Mouse (Mus musculus): ENCODE data around the gene Socs2.
"Not testable (repeated sequence)": the region's sequence is repeated elsewhere in the genome, so short reads cannot be mapped to it uniquely, and the experiment has no call there.

The Socs2 gene

DNA sequence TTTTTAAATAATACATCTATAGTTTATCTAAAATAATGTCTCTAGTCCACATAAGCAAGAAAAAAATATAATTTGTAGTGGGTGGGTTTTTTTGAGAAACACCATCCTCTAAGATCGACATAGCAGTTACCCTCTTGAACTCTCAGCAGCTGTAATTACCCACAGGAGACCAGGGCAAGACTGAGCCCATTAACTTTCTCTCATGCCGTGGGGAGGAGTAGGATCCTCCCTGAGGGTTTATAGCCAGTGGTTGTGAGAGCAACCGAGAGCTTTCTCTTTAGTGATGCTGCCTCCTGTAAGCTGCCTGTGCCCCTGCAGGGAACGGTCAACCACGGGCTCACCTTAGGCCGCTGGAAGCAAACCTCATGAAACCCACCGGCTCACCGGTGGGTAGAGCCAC, 24.9 kb downstream of the Socs2 start:
- no peak for DNase-seq (ENCODE audit: low spot score)

DNA sequence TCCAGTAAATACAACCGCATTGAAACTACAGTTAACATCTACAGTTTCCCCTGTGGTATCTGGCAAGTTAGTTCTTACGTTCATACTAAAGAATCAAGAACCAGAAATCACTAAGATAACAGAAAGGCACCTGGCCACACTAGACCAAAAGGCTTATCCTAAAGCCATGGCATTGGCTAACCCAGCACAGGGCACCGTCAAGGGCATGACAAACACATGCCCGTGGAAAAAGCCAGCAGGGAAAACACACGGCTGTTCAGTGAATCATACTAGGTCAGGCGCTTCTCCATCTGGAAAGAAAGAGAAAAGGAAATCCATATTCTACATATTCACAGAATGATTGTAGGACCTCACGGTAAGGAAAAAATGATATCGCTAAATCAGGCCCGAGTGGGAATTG, 26.1 kb downstream of the Socs2 start:
- no peak for DNase-seq (ENCODE audit: low spot score)

DNA sequence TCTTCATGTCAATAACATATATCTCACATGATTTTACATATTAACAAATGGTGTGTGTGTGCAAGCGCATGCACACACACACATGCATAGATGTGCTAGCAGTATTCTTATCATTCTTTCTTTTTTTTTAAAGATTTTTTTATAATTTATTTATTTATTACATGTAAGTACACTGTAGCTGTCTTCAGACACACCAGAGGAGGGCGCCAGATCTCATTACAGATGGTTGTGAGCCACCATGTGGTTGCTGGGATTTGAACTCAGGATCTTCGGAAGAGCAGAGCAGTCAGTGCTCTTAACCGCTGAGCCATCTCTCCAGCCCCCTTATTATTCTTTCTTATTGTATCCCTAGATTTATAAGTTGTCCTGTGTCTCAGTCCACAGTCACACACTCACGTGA, 27.2 kb downstream of the Socs2 start:
- not testable (repeated sequence) for DNase-seq (ENCODE audit: low spot score)

DNA sequence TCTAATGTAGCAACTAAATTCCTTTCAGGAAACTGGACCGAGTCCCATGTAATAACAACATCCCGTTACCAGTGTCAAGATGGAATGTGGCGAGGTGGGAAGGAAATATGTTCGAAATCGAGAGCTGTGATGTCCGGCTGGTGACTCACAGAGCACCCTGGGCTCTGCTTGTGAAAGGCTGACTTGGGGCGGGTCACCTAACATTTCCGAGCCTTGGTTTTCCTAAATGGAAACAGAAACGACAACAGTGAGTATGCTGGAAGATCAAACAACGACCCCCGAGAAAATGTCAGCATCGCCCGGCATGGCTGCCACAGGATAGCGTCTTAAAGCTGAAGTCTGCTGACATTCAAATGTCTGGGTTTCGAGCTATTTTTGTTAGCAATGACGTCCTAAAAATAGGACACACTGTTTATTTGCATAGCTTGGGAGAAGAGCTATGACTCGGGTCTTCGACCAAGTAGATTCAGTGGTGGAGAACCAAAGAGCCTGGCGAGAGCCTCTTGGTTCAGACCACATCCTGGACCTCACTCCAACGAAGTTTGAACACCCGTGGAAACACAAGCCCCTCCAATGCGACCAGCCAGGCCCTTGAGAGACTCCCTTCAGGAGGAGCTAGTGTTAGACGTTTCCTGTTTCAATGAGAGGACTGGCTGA, 28.0 kb downstream of the Socs2 start:
- DNase-seq (ENCODE audit: low spot score), result no peak

DNA sequence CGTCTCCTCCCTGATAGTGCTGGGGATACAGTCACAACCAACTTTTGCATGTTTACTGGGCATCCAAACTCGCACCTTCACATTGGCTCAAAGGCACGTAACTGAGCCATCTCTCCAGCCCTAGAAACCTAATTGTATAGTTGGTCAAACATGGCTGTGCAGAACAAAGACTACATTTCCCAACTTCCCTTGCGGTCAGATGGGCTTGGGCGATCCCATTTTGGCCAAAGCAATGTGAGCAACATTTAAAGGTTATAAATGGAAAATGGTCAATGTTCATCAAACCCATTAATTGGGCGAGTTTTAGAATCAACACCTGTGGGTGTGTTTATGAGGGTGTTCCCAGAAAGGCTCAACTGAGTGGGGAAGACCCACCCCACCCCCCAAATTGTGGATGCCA, 30.5 kb downstream of the Socs2 start:
- no peak for DNase-seq (ENCODE audit: low spot score)

DNA sequence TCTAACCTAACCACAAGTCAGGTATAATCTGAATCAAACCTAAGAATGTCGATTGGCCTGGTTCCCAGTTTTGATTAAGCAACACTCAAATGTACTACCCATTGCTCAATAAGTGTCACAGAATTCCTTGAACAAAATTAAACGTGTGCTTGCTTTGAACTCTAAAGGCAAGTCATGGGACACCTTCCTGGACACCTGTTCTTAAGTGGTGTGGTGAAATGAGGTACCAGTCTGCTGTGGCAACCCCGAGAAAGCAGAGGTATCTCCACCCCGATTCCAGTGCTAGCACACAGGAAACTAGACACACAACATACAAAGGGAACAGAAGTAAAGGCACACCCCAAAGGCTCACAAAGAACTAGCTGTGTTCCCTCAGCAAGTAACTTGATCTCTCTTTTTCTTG, 31.2 kb downstream of the Socs2 start:
- DNase-seq (ENCODE audit: low spot score), result no peak

DNA sequence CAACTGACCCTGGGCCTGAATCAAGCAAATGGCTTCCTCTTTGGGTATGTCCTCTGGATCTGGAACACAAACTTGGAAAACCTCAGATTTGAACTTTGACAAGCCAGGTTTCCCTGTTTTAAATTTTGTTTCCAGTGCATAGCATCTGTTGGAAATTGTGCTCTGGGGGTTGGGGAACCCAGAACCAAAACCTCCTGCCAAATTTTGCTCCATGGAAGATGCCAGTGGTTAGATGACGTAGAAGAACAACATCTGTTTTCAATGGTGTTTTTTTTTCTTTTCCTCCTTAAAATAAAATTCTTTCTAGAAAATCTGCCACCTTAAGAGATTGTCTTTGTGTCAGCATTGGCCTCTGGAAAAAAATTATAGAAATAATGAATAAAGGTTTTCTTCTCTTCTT, 31.9 kb downstream of the Socs2 start:
- DNase-seq (ENCODE audit: low spot score), result no peak

DNA sequence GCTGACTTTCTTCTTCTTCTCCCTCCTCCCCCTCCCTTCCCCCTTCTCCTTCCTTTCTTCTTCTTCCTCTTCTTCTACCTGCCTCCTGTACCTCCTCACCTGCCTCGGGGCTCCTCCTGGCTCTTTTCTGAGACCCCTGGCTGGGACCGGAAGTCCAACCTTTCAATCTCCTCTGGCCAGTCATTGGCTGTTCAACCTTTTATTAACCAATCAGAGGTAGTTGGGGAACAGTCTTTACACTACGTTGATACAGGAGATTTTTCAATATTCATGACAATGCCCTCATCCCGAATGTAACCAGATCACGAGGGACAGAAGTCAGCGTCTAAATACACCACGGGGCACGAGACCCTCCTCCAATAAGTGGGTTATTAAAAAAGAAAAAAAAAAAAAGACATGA, 32.5 kb downstream of the Socs2 start:
- DNase-seq (ENCODE audit: low spot score), result no peak

DNA sequence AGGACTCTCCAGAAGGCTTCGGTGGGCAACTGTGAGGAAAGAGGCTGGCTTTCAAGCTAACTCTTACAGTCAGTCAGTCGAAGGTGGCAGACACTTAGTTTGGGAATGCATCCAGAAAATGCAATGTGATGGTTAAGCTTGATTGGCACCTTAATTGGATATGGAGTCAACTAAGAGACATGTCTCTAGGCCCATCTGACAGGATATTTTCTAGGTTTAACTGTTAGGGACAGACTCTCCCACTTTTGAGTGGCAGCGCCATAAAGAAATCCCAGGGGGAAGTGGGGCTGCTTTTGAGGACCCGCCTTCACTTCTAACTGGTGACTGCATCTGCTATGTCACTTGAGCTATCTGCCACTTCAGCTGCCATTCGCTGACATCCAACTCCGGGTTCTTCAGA, 43.6 kb downstream of the Socs2 start:
- no peak for DNase-seq (ENCODE audit: low spot score)

DNA sequence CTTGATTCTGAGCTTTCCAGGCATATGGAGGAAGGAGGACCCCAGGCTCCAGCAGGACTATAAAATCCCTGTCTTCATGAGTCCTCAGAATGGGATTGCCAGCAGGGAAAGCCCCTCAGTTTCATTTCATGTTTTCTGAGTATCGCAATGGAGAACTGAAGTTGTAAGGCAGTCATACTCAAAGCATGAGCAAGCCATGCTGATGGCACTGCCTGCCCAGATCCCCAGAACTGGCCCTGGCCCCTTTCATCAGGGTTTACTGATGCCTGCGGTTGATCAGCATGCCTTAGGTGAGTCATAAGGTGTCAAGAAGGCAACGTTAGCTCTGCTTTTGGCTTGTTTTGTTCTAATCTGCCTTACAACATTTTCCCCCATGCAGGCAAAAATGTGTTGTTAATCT, 45.0 kb downstream of the Socs2 start:
- DNase-seq (ENCODE audit: low spot score), result no peak

DNA sequence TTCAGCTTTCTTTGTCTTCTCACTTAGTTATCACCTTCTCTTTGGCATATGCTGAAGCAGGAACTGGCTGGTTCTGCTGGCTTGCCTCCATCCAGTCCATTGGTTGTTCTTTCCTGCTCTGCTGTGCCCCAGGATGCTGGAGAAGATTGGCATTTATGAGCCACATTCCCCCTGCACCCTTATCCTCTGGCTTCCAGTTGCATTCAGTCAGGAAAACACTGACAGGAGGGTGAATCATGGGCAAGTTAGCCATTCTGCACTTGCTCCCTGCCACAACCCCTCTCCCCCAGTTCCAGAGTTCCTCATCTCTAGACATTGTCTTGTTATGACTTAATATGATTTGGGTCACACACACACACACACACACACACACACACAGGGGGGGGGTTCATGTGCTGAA, 47.8 kb downstream of the Socs2 start:
- DNase-seq (ENCODE audit: low spot score), result no peak

DNA sequence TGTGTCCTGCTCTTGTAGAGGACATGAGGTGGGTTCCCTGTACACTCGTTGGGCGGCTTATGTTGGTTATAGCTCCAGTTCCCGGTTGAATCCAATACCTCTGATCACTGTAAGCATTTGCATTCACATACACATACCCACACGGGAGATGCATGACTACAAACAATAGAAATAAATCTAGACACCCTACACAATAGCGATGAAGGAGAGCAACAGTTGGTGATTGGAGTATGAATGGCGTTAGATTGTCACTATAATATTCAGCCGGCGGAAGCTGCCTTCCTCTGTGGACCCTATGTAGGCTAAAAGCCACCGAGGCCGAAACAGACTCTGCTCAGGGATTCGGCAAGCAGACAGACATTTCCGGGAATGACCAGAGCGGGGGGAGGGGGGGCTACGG, 48.8 kb downstream of the Socs2 start:
- no peak for DNase-seq (ENCODE audit: low spot score)

DNA sequence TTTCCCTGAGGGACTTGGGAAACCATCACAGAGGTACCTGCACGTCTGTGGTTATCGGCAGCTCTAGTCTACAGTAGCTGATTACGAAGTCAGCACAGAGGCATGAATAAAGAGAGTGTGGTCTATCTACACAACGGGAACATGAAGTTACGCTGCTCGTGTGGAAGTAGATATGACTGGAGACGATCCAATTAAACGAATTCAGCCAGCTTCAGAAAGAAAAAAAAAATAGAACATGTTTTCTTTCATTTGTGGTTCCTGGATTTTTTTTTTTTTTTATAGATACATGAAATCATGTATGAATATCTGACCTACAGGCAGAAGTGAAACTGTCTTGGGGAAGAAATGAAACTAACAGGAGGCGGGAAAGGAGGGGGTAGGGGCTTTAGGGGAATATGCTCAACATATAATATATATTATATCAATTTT, 49.3 kb downstream of the Socs2 start:
- DNase-seq (ENCODE audit: low spot score), result no peak

DNA sequence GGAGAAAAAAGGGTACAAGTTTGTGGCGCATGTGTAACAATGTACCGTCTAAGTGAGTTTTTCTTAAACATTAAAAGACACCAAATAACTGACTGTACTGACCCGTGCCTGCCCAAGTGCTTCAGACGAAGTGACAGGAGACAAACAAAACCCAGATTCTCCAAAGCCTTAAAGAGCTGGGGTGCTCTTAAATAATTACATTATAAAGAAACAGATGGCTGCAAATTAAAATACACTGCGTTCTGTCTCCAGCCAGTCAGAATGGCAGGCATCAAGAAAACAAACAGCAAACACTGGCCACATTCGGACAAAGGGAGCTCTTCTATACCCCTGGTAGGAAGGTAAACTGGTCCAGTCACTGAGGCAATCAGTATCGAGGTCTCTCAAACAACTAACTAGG, 49.7 kb downstream of the Socs2 start:
- DNase-seq (ENCODE audit: low spot score), result no peak

DNA sequence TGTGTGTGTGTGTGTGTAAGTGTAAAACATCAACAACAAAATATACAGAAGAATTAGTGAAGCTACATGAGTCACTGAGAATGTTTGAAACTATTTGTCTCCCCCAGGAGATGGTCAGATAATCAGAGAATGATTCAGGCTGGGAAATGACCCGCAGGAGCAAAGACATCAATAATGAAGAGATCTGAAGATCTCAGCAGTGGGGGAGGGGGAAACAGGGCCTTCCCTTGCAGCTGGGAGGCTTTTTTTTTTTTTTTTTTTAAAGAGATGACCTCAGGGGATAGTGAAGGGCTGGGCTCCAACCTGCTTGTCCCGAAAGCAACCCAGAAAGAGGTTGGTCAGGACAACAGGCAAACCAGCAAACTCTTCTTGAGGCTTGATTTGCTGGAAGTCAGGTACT, 54.7 kb downstream of the Socs2 start:
- no peak for DNase-seq (ENCODE audit: low spot score)

DNA sequence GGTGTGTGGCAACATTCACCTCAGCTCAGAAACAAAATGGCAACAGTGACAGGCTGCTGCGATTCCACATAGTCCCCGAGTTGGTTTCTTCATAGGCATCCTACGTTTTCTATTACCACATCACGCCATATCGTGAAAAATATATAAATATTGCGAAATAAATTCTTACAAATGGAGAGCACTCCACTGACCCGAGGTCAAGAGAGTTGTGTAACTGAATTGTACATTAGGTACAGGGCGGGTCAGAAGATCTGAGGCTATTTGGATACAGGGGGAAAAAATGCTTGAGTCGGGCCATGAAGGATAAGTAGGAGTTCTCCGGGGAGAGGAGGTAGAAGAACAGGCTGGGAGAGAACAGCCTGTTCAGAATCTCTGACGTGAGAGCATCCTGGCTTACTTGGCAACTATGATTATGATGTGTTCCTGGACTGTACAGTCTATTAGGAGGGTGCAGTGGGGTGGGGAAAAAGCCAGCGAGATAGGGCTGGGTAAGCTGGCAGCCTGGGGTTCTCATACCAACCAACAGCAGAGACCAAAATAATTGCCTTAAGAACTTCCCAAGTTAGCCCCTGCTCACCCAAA, 55.6 kb downstream of the Socs2 start:
- no peak for DNase-seq (ENCODE audit: low spot score)

DNA sequence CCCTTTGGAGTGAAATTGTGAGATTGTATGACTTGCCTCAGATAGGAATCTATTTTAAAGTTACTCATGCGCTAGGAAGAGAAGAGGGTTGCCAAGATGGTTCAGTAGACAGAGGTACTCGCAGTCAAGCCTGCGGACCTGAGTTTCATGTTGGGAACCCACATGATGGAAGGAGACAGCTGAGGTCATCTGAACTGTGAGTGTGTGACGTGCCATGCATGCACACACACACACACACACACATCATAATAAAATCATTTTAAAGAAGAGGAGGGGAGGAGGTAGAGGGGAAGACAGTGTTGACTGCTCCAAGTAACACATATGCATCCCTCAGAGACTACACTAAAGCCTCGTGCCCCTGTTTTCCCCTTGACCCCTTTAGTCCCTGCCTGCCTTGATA, 56.9 kb downstream of the Socs2 start:
- DNase-seq (ENCODE audit: low spot score), result no peak

DNA sequence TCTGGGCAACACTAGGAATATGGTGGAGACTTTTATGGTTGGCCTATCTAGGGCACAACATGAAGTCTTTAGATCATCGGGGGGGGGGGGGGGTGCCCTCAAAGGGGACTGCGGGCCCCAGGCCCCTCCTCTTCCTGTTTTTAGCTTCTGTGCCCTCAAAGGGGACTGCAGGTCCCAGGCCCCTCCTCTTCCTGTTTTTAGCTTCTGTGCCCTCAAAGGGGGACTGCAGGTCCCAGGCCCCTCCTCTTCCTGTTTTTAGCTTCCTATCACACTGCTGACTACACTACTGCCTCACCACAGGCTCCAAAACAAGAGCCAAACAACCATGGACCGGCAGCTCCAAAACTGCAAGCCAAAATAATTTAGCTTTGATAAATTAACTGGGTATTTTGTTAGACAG, 59.3 kb downstream of the Socs2 start:
- no peak for DNase-seq (ENCODE audit: low spot score)

DNA sequence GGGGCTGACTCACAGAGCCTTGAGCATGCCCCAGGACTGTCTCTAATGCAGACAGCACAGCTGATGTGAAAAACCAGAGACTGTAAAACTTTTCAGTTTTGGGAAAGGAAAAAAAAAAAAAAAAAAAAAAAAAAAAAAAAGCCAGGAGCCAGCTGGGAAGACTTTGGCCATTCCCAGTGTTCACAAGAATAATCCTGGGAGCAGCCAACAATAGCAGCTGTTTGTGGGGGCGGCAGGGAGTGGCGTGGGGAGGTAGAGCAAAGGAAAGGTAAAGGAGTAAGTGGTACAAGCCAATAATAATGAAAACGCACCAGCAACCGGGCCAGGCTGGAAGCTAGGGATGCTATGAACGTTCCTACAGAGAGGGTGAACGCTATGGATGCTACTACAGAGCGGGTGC, 60.3 kb downstream of the Socs2 start:
- DNase-seq (ENCODE audit: low spot score), result no peak

DNA sequence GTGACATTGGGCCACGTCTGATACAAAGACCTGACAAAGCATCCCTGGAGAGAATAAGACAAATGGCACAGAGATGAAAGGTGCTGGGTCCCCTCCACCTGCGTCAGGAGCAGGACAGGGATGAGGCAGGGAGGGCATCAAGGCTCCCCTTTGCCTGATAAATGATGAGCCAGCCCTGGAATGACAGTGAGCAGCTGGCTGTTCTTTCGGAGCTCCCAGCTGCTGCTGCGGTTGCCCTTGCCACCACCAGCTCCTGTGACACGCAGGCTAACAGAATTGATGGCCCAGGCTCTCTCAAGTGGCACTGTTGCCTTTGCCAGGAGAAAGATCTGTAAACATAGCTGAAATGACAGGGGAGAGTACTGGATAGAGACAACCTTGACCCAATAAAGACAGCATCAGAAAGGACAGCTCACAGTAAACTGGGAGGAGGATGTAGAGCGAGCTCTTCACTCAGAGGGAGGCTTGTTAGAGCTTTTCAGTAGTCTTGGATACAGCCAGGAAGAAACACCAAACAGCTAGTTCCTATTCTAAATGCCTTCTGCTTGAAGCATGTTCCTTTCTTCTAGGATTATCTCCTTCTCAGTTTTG, 61.2 kb downstream of the Socs2 start:
- no peak for DNase-seq (ENCODE audit: low spot score)

DNA sequence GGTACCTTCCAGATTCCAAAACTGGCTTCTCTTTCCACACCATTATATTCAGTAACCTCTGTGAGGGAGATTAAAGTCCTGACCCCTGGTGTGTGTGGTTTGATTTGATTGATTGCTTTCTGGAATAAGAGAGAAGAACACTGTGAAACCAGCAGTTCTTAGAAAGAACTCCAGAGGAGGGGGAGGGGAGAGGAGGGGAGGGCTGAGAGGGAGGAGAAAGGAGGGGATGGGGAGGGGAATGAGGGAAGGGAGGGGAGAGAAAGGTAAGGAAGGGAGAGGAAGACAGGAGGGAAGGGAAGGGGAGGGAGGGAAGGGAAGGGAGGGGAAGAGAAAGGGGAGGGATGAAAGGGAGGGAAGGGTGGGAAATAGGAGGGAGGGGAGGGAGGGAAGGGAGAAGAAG, 62.3 kb downstream of the Socs2 start:
- no peak for DNase-seq (ENCODE audit: low spot score)

DNA sequence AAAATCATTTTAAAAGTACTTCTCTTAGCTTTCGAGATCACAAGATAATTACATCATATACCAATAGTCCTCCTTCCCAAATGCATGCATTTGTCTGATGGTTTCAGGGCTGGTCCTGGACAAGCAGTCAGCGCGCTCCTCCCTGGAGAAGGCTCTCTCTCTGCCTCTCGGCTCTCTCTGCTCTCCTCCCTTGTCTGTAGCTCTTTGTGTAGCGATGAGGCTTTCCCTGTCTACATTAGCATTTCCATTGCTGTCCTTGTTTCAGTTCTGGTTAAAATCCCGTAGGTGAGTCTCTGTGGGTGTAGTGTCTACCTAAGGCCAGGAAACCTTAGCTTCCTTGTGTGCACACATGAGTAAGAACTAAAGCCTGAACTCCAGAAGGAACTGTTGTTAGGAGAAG, 62.9 kb downstream of the Socs2 start:
- no peak for DNase-seq (ENCODE audit: low spot score)

DNA sequence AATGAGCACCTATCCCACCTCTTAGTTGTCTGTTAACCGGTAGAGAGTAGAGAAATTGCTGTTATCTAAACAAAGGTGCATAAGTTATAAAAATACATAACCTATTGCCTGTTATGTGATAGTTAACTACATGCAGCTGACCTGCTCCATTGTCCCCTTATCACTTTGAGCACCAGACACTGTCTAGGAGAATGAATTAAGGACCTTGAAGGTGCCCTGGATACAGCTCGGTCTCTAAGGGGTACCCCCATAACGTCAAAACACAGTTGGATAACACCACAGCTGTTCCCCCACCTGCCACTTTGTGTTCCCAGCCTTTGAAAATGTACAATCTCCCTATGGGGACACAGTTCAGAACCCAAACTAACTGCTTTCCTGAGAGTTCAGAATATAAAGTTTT, 68.5 kb downstream of the Socs2 start:
- no peak for DNase-seq (ENCODE audit: low spot score)

DNA sequence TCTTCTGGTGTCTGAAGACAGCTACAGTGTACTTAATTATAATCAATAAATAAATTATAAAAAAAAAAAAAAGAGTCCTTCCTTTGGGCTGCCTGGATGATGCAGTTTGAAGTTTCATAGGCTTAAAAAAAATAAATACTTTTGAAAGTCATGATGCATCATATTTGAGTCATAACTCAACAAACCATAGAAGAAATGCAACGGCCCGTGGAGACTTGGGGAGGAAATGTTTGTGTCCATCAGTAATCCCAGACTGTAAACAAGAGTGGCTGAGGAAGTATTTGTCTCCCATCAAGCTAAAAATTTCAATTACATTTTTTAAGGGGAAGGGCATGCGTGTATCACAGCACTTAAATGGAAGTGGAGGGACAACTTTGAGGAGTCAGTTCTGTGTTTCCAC, 69.2 kb downstream of the Socs2 start:
- no peak for DNase-seq (ENCODE audit: low spot score)

Data from ovary, adult 18-20 months (tissue).